Mouse (Mus musculus) CH12.LX (cell line): ENCODE measurements around the gene Kcnh5. TPM values are rescaled to one million over a fixed set of nuclear protein-coding genes. Genes with fewer than 3 reads are reported as not detected.

Experiments
- DNase-seq: peaks from one replicate; pipeline ENCODE4 v3.0.0-alpha.2; 2013; ENCODE audit errors: extremely low read depth
- H3K27ac ChIP-seq: 2 replicates; pipeline ENCODE4 v1.5.1; 2012; ENCODE audit warnings: low read depth, mild to moderate bottlenecking, control low read depth, moderate library complexity; ENCODE audit not compliant: insufficient read depth
- H3K27me3 ChIP-seq: replicated peaks from 2 replicates; pipeline ENCODE3; 2012; ENCODE audit warnings: inconsistent platforms
- H3K36me3 ChIP-seq, 2 experiments: replicated peaks in 1 of 2; 2 replicates each; pipeline versions ENCODE3 to v1.6.1; 2012; ENCODE audit warnings: inconsistent platforms in 1 of 2, low read length in 1 of 2, mild to moderate bottlenecking in 1 of 2, mixed read lengths in 1 of 2, moderate library complexity in 1 of 2; ENCODE audit not compliant: control insufficient read depth in 1 of 2, insufficient read depth in 1 of 2
- H3K4me1 ChIP-seq, 2 experiments: 2 replicates each; pipeline ENCODE4 v1.6.1; 2012; ENCODE audit warnings: inconsistent platforms in 1 of 2, moderate library complexity in 1 of 2; ENCODE audit not compliant: insufficient read depth in 2 of 2, control insufficient read depth in 1 of 2
- H3K4me2 ChIP-seq: 2 replicates; pipeline ENCODE4 v1.6.1; 2012; ENCODE audit warnings: low read depth, mild to moderate bottlenecking, control low read depth; ENCODE audit not compliant: poor library complexity, insufficient read depth, severe bottlenecking
- H3K4me3 ChIP-seq, 3 experiments: fragments of 150-350 bp in 1 of 3; sonication (generic) in 1 of 3; replicated peaks in 1 of 3; 2 replicates each; pipeline versions ENCODE3 to v1.5.1; 2011 to 2012; ENCODE audit warnings: low read depth in 2 of 3, low read length in 2 of 3, mild to moderate bottlenecking in 2 of 3, moderate library complexity in 2 of 3, control low read depth in 1 of 3, improper control_type of control experiment in 1 of 3, inconsistent platforms in 1 of 3, mixed read lengths in 1 of 3; ENCODE audit not compliant: poor library complexity in 1 of 3
- H3K79me2 ChIP-seq: replicated peaks from 2 replicates; pipeline ENCODE4 v1.6.1; 2012; ENCODE audit warnings: mild to moderate bottlenecking, moderate library complexity; ENCODE audit not compliant: control insufficient read depth, poor library complexity, insufficient read depth, severe bottlenecking; ENCODE audit errors: extremely low read depth
- H3K9ac ChIP-seq: 2 replicates; pipeline ENCODE4 v1.6.1; 2012; ENCODE audit warnings: low read depth, mild to moderate bottlenecking, control low read depth, moderate library complexity; ENCODE audit not compliant: insufficient read depth
- H3K9me3 ChIP-seq: replicated peaks from 2 replicates; pipeline ENCODE3; 2012; ENCODE audit warnings: low read length, inconsistent platforms, mixed read lengths
- BHLHE40 ChIP-seq: IDR thresholded peaks from 2 replicates; pipeline ENCODE4 v1.6.1; 2011; ENCODE audit warnings: mild to moderate bottlenecking, low read depth, low read length, improper control_type of control experiment
- CHD2 ChIP-seq: IDR thresholded peaks from 2 replicates; pipeline ENCODE4 v1.6.1; 2011; ENCODE audit warnings: low read length, improper control_type of control experiment
- CTCF ChIP-seq, 2 experiments: IDR thresholded peaks in 1 of 2; conservative IDR thresholded peaks in 1 of 2; 2 replicates each; pipeline ENCODE4 v1.5.1; 2011 to 2012; ENCODE audit warnings: low read depth in 2 of 2, low read length in 2 of 2, improper control_type of control experiment in 1 of 2, inconsistent platforms in 1 of 2, mild to moderate bottlenecking in 1 of 2, moderate library complexity in 1 of 2
- ELF1 ChIP-seq: IDR thresholded peaks from 2 replicates; pipeline ENCODE4 v1.6.1; 2014; ENCODE audit warnings: low read depth, mild to moderate bottlenecking, inconsistent platforms, low read length, improper control_type of control experiment
- ETS1 ChIP-seq: conservative IDR thresholded peaks from 2 replicates; pipeline ENCODE4 v1.6.1; 2012; ENCODE audit warnings: low read depth, mild to moderate bottlenecking, inconsistent platforms, low read length, improper control_type of control experiment, moderate library complexity
- HCFC1 ChIP-seq: IDR thresholded peaks from 2 replicates; pipeline ENCODE4 v1.6.1; 2012; ENCODE audit warnings: low read depth, mild to moderate bottlenecking, inconsistent platforms, low read length, improper control_type of control experiment
- IRF4 ChIP-seq: IDR thresholded peaks from 2 replicates; pipeline ENCODE4 v1.6.1; 2014; ENCODE audit warnings: low read depth, mild to moderate bottlenecking, inconsistent platforms, low read length, improper control_type of control experiment
- KAT2A ChIP-seq: IDR thresholded peaks from 2 replicates; pipeline ENCODE4 v1.6.1; 2012; ENCODE audit warnings: low read length, improper control_type of control experiment, inconsistent platforms; ENCODE audit not compliant: insufficient replicate concordance
- MAFK ChIP-seq: IDR thresholded peaks from 2 replicates; pipeline ENCODE4 v1.6.1; 2011; ENCODE audit warnings: low read length, improper control_type of control experiment; ENCODE audit not compliant: insufficient replicate concordance
- MYC ChIP-seq: IDR thresholded peaks from 2 replicates; pipeline ENCODE4 v1.6.1; 2011; ENCODE audit warnings: low read depth, mild to moderate bottlenecking, improper control_type of control experiment, low read length
- NELFE ChIP-seq: IDR thresholded peaks from 2 replicates; pipeline ENCODE4 v1.6.1; 2011; ENCODE audit warnings: low read depth, low read length, improper control_type of control experiment
- PAX5 ChIP-seq: IDR thresholded peaks from 2 replicates; pipeline ENCODE4 v1.6.1; 2012; ENCODE audit warnings: low read length, inconsistent platforms, mixed read lengths
- POLR2AphosphoS2 ChIP-seq: IDR thresholded peaks from 2 replicates; pipeline ENCODE4 v1.6.1; 2011; ENCODE audit warnings: low read depth, low read length, improper control_type of control experiment
- RCOR1 ChIP-seq: conservative IDR thresholded peaks from 2 replicates; pipeline ENCODE4 v1.6.1; 2012; ENCODE audit warnings: low read depth, mild to moderate bottlenecking, inconsistent platforms, low read length, improper control_type of control experiment
- SMC3 ChIP-seq: IDR thresholded peaks from 2 replicates; pipeline ENCODE4 v1.6.1; 2011; ENCODE audit warnings: low read depth, low read length, improper control_type of control experiment
- TCF12 ChIP-seq: IDR thresholded peaks from 2 replicates; pipeline ENCODE4 v1.6.1; 2014; ENCODE audit warnings: low read depth, mild to moderate bottlenecking, inconsistent platforms, low read length, improper control_type of control experiment
- USF2 ChIP-seq: conservative IDR thresholded peaks from 2 replicates; pipeline ENCODE4 v1.6.1; 2011; ENCODE audit warnings: low read depth, low read length, improper control_type of control experiment
- ZC3H11A ChIP-seq: IDR thresholded peaks from 2 replicates; pipeline ENCODE4 v1.6.1; 2012; ENCODE audit warnings: low read depth, mild to moderate bottlenecking, inconsistent platforms, low read length, improper control_type of control experiment
- ZKSCAN1 ChIP-seq: IDR thresholded peaks from 2 replicates; pipeline ENCODE4 v1.6.1; 2012; ENCODE audit warnings: low read depth, inconsistent platforms, low read length, improper control_type of control experiment, borderline replicate concordance
- ZMIZ1 ChIP-seq: IDR thresholded peaks from 2 replicates; pipeline ENCODE4 v1.6.1; 2012; ENCODE audit warnings: low read depth, mild to moderate bottlenecking, inconsistent platforms, low read length, improper control_type of control experiment
- dilution Hi-C: fragments of 300-500 bp; cut with MboI; formaldehyde crosslinking; loops from 2 replicates; pipeline ENCODE4 v1.14.3; 2020; ENCODE audit warnings: low sequenced_read_pairs; ENCODE audit not compliant: extremely low pct_unique_long_range_greater_than_20kb, extremely low pct_ligation_motif_present
- in situ Hi-C: fragments of 300-500 bp; cut with MboI; formaldehyde crosslinking; loops from 3 replicates; pipeline ENCODE4 v1.14.3; 2019; ENCODE audit warnings: low sequenced_read_pairs, low pct_ligation_motif_present, low pct_unique_long_range_greater_than_20kb, mixed read lengths
- polyA plus RNA-seq: library from polyadenylated mRNA; unstranded; fragments of >175 nt; gene quantifications from 2 replicates; pipeline ENCODE4 v1.2.1, GENCODE M21; 2012; ENCODE audit warnings: low read depth; ENCODE audit not compliant: insufficient read length
- total RNA-seq, 2 experiments: library from RNA; depleted of rRNA; stranded (reverse); fragments of 300-350 nt in 1 of 2; fragments of >200 nt in 1 of 2; gene quantifications; 2 replicates each; pipeline ENCODE4 v1.2.3; 2012 to 2014

The Kcnh5 gene
- total and polyA plus RNA-seq, 3 experiments, result 0.04 TPM; not detected in 2

GRCm38 (mm10) chr12:75177646-75178030 is 506 bp upstream of the Kcnh5 start:
- TF ChIP-seq NELFE (no peak), ZMIZ1 (no peak), MAFK (no peak), ZKSCAN1 (no peak), ELF1 (no peak), MYC (no peak), CHD2 (no peak), TCF12 (no peak), RCOR1 (no peak)
- in situ Hi-C loops, result no loop called here
- DNase-seq, result no peak
- H3K9me3 ChIP-seq, result no peaks in the 10 kb centered on the region
- H3K4me2 ChIP-seq, result no peak overlapping the region
- no peaks in the 10 kb centered on the region for H3K27me3 ChIP-seq
- no peak overlapping the region for H3K27ac ChIP-seq
- H3K4me3 ChIP-seq, result no peak overlapping the region
- no peak overlapping the region for H3K9ac ChIP-seq
- H3K4me1 ChIP-seq, result no peaks in the 10 kb centered on the region
- no peaks in the 10 kb centered on the region for H3K79me2 ChIP-seq
- no peaks in the 10 kb centered on the region for H3K36me3 ChIP-seq
- dilution Hi-C loops, result no loop called here

GRCm38 (mm10) chr12:75175931-75176565 is 1.1 kb downstream of the Kcnh5 start:
- no peaks in the 10 kb centered on the region for H3K79me2 ChIP-seq
- H3K4me2 ChIP-seq, result no peak overlapping the region
- H3K4me1 ChIP-seq, result no peaks in the 10 kb centered on the region
- no peak overlapping the region for H3K9ac ChIP-seq
- no peak for TF ChIP-seq ETS1
- no peak for TF ChIP-seq HCFC1
- no peak for TF ChIP-seq ZKSCAN1
- no peak for TF ChIP-seq POLR2AphosphoS2
- no peak for TF ChIP-seq RCOR1
- no peak for TF ChIP-seq SMC3
- TF ChIP-seq USF2, result no peak
- TF ChIP-seq ZMIZ1, result no peak
- no peak for TF ChIP-seq CHD2
- no peak for TF ChIP-seq PAX5
- no peak for TF ChIP-seq CTCF (conservative IDR thresholded peaks at IDR 0.05 in 1 of 2, IDR thresholded peaks at IDR 0.05 in 1 of 2; ENCODE audit: low read depth in 2 of 2, low read length in 2 of 2)
- TF ChIP-seq IRF4, result no peak
- no peak for TF ChIP-seq KAT2A
- no peak for TF ChIP-seq BHLHE40
- no peak for TF ChIP-seq ZC3H11A
- TF ChIP-seq, all 38 proteins: peak for 0
- Histone ChIP-seq H3K27me3 (no peaks in the 10 kb centered on the region), H3K27ac (no peak overlapping the region), H3K4me3 (no peak overlapping the region), H3K36me3 (no peaks in the 10 kb centered on the region), H3K9me3 (no peaks in the 10 kb centered on the region)
- DNase-seq, result no peak
- in situ Hi-C loops, result no loop called here
- dilution Hi-C loops, result no loop called here
